Mouse (Mus musculus) kidney, adult 2 months (tissue): ENCODE measurements around the gene Myom3. TPM values are rescaled to one million over a fixed set of nuclear protein-coding genes. Genes with fewer than 3 reads are reported as not detected.

Source experiments
- DNase-seq: peaks from one replicate; pipeline ENCODE4 v3.0.0; 2021
- H3K27ac ChIP-seq: fragments of 200-500 bp; 2 replicates; pipeline ENCODE4 v1.5.1; 2012; ENCODE audit warnings: low read depth, low read length, control low read depth, inconsistent platforms; ENCODE audit not compliant: insufficient read depth
- H3K27me3 ChIP-seq: fragments of 200-500 bp; replicated peaks from 2 replicates; pipeline ENCODE4 v1.6.1; 2012; ENCODE audit warnings: mild to moderate bottlenecking, moderate library complexity, low read length, inconsistent platforms; ENCODE audit not compliant: control insufficient read depth, insufficient read depth
- H3K36me3 ChIP-seq: fragments of 200-500 bp; 2 replicates; pipeline ENCODE4 v1.6.1; 2012; ENCODE audit warnings: mild to moderate bottlenecking, moderate library complexity, low read length, inconsistent platforms; ENCODE audit not compliant: control insufficient read depth, insufficient read depth
- H3K4me1 ChIP-seq: fragments of 200-500 bp; 2 replicates; pipeline ENCODE4 v1.6.1; 2011; ENCODE audit warnings: low read length; ENCODE audit not compliant: control insufficient read depth, insufficient read depth
- H3K4me3 ChIP-seq: fragments of 200-500 bp; 2 replicates; pipeline ENCODE4 v1.5.1; 2011; ENCODE audit warnings: mild to moderate bottlenecking, low read depth, low read length, control low read depth; ENCODE audit not compliant: insufficient read depth
- CTCF ChIP-seq: fragments of 200-500 bp; conservative IDR thresholded peaks from 2 replicates; pipeline ENCODE4 v1.5.1; 2011; ENCODE audit warnings: low read depth, mild to moderate bottlenecking, control low read depth, low read length, moderate library complexity, mixed read lengths; ENCODE audit not compliant: insufficient read depth, insufficient read length
- POLR2A ChIP-seq: fragments of 200-500 bp; IDR thresholded peaks from one replicate; pipeline ENCODE4 v1.6.1; 2011; ENCODE audit warnings: low read depth, low read length, control low read depth
- WGBS: fragments of 180-500 bp; shearing (Covaris S2); methylation state at CpG from one replicate; pipeline ENCODE4 v1.1.7; 2018; 5-methylcytosine and 5-hydroxymethylcytosine counted together
- polyA plus RNA-seq: library from polyadenylated mRNA; depleted of rRNA; stranded (reverse); fragments of >200 nt; gene quantifications from 2 replicates; pipeline ENCODE4 v1.2.3, GENCODE M21; 2012

Gene Myom3
- polyA plus RNA-seq, 1 experiment: 1.5 TPM

- no peaks in the 10 kb centered on the region for H3K36me3 ChIP-seq
- no peak overlapping the region for H3K27ac ChIP-seq
- WGBS: 79% methylated on average over 9 of the region's 9 CpGs
- TF ChIP-seq CTCF (no peak), POLR2A (no peak)
- H3K4me3 ChIP-seq: no peak overlapping the region
- DNase-seq: no peak
- no peaks in the 10 kb centered on the region for H3K27me3 ChIP-seq
- H3K4me1 ChIP-seq: no peaks in the 10 kb centered on the region; the same call in 1 of the 2 replicates
These were observed 29.3 kb upstream of the Myom3 start for GRCm38 (mm10) chr4:135730204-135730603.

- no peak for DNase-seq
- Histone ChIP-seq H3K36me3 (no peaks in the 10 kb centered on the region), H3K27ac (no peak overlapping the region), H3K4me3 (no peak overlapping the region), H3K27me3 (no peaks in the 10 kb centered on the region), H3K4me1 (no peaks in the 10 kb centered on the region; the same call in 1 of the 2 replicates)
- WGBS: 85% methylated on average over 8 of the region's 8 CpGs
- no peak for TF ChIP-seq CTCF
- TF ChIP-seq POLR2A: no peak
These were observed 28.6 kb upstream of the Myom3 start for GRCm38 (mm10) chr4:135730951-135731350.

GRCm38 (mm10) chr4:135733901-135734300, 25.6 kb upstream of the Myom3 start:
- Histone ChIP-seq H3K27ac (no peak overlapping the region), H3K4me1 (no peaks in the 10 kb centered on the region), H3K36me3 (no peaks in the 10 kb centered on the region), H3K4me3 (no peak overlapping the region), H3K27me3 (no peaks in the 10 kb centered on the region)
- WGBS: 96% methylated on average over 14 of the region's 14 CpGs
- TF ChIP-seq POLR2A: no peak
- no peak for TF ChIP-seq CTCF
- DNase-seq: no peak

DNA sequence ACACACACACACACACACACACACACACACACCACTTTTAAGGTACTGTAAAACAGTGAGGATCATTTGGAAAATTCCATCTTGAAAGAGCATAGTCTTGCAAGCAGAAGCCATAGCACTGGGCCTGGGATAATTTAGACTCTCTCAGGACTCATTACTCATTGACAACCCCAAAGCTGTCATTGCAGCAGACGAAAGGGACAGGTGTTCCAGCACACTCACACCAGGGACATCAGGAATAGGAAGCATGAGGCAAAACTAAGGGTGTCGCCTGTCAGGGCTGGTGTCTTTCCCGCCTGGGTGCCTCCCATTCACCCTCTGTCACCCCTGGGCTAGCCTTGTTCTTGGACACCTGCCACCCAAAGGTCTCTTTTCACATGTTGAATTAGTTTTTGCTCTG, 22.6 kb upstream of the Myom3 start:
- no peak for DNase-seq
- Histone ChIP-seq H3K27ac (no peak overlapping the region), H3K4me3 (no peak overlapping the region), H3K27me3 (no peaks in the 10 kb centered on the region), H3K4me1 (no peaks in the 10 kb centered on the region), H3K36me3 (no peaks in the 10 kb centered on the region)
- WGBS: 79% methylated on average over 3 of the region's 3 CpGs
- TF ChIP-seq POLR2A (no peak), CTCF (no peak)

GRCm38 (mm10) chr4:135738237-135738636, 21.3 kb upstream of the Myom3 start:
- Histone ChIP-seq H3K4me1 (no peaks in the 10 kb centered on the region), H3K27me3 (no peaks in the 10 kb centered on the region), H3K27ac (no peak overlapping the region), H3K36me3 (no peaks in the 10 kb centered on the region), H3K4me3 (no peak overlapping the region)
- 71% methylated on average over 5 of the region's 5 CpGs for WGBS
- TF ChIP-seq CTCF (no peak), POLR2A (no peak)
- DNase-seq: no peak

- TF ChIP-seq CTCF (no peak), POLR2A (no peak)
These were observed 20.4 kb upstream of the Myom3 start for GRCm38 (mm10) chr4:135739148-135739547.

GRCm38 (mm10) chr4:135739672-135740071, 19.8 kb upstream of the Myom3 start:
- TF ChIP-seq POLR2A (no peak), CTCF (no peak)
- 96% methylated on average over 14 of the region's 14 CpGs for WGBS
- no peak overlapping the region for H3K4me3 ChIP-seq
- no peaks in the 10 kb centered on the region for H3K27me3 ChIP-seq
- DNase-seq: no peak
- no peak overlapping the region for H3K27ac ChIP-seq
- H3K4me1 ChIP-seq: no peaks in the 10 kb centered on the region
- no peaks in the 10 kb centered on the region for H3K36me3 ChIP-seq

More at GRCm38 (mm10) chr4:135739148-135739547, 20.4 kb upstream of the Myom3 start:
- H3K4me3 ChIP-seq: no peak overlapping the region
- WGBS: 73% methylated on average over 7 of the region's 7 CpGs
- no peak for DNase-seq
- H3K27me3 ChIP-seq: no peaks in the 10 kb centered on the region
- H3K27ac ChIP-seq: no peak overlapping the region
- H3K36me3 ChIP-seq: no peaks in the 10 kb centered on the region
- no peaks in the 10 kb centered on the region for H3K4me1 ChIP-seq

- WGBS: 21% methylated on average over 6 of the region's 6 CpGs
- Histone ChIP-seq H3K27ac (no peak overlapping the region), H3K36me3 (no peaks in the 10 kb centered on the region), H3K4me1 (no peaks in the 10 kb centered on the region), H3K4me3 (no peak overlapping the region), H3K27me3 (no peaks in the 10 kb centered on the region)
- TF ChIP-seq CTCF (no peak), POLR2A (no peak)
- no peak for DNase-seq
These were observed 16.0 kb upstream of the Myom3 start for GRCm38 (mm10) chr4:135743520-135743919.
